Mouse (Mus musculus) spleen, postnatal 4 days (tissue): ENCODE data around the gene Tpk1.
"Not testable (repeated sequence)": the region's sequence is repeated elsewhere in the genome, so short reads cannot be mapped to it uniquely, and the experiment has no call there.

ENCODE experiments used
- DNase-seq, 2 experiments: peaks; one replicate each; pipeline ENCODE4 v3.0.0; 2022; ENCODE audit warnings: low spot score in 2 of 2

The Tpk1 gene

GRCm38 (mm10) chr6:43522046-43522445, 144.0 kb downstream of the Tpk1 start:
- DNase-seq: no peak

- DNase-seq: no peak
Measured at GRCm38 (mm10) chr6:43520218-43520617, 145.9 kb downstream of the Tpk1 start.

- DNase-seq: no peak
Measured at GRCm38 (mm10) chr6:43518378-43518777, 147.7 kb downstream of the Tpk1 start.

GRCm38 (mm10) chr6:43517316-43517655, 148.8 kb downstream of the Tpk1 start:
- DNase-seq: no peak

- no peak for DNase-seq
Measured at GRCm38 (mm10) chr6:43516593-43517315, 149.3 kb downstream of the Tpk1 start.

- not testable (repeated sequence) for DNase-seq
Measured at GRCm38 (mm10) chr6:43506686-43507385, 159.2 kb downstream of the Tpk1 start.

- DNase-seq: no peak
Measured at GRCm38 (mm10) chr6:43504609-43505230, 161.4 kb downstream of the Tpk1 start.

- no peak for DNase-seq
Measured at GRCm38 (mm10) chr6:43492367-43492766, 173.7 kb downstream of the Tpk1 start.

GRCm38 (mm10) chr6:43486691-43487090, 179.4 kb downstream of the Tpk1 start:
- DNase-seq: no peak

- no peak for DNase-seq
Measured at GRCm38 (mm10) chr6:43480687-43481086, 185.4 kb downstream of the Tpk1 start.

- DNase-seq: no peak
Measured at GRCm38 (mm10) chr6:43478810-43479209, 187.3 kb downstream of the Tpk1 start.

- no peak for DNase-seq
Measured at GRCm38 (mm10) chr6:43476406-43476805, 189.7 kb downstream of the Tpk1 start.

- DNase-seq: no peak
Measured at GRCm38 (mm10) chr6:43475921-43476320, 190.2 kb downstream of the Tpk1 start.

- no peak for DNase-seq
Measured at GRCm38 (mm10) chr6:43471556-43471955, 194.5 kb downstream of the Tpk1 start.

GRCm38 (mm10) chr6:43468821-43469594, 197.1 kb downstream of the Tpk1 start:
- DNase-seq: no peak

- no peak for DNase-seq
Measured at GRCm38 (mm10) chr6:43462849-43463369, 203.2 kb downstream of the Tpk1 start.

- no peak for DNase-seq
Measured at GRCm38 (mm10) chr6:43462189-43462848, 203.8 kb downstream of the Tpk1 start.

- no peak for DNase-seq
Measured at GRCm38 (mm10) chr6:43459082-43459481, 207.0 kb downstream of the Tpk1 start.

- DNase-seq: no peak
Measured at GRCm38 (mm10) chr6:43457989-43458388, 208.1 kb downstream of the Tpk1 start.

GRCm38 (mm10) chr6:43449498-43449897, 216.6 kb downstream of the Tpk1 start:
- no peak for DNase-seq

GRCm38 (mm10) chr6:43445856-43446255, 220.2 kb downstream of the Tpk1 start:
- DNase-seq: no peak
